Mouse (Mus musculus) spleen, adult 2 months (tissue): ENCODE results near the gene Gm3417.

Experiments
- CTCF ChIP-seq: fragments of 200-500 bp; IDR thresholded peaks from 2 replicates; pipeline ENCODE4 v1.5.1; 2011; ENCODE audit warnings: mild to moderate bottlenecking, inconsistent platforms; ENCODE audit not compliant: insufficient read depth, insufficient read length, insufficient replicate concordance; ENCODE audit errors: extremely low read depth
- POLR2A ChIP-seq: fragments of 200-500 bp; IDR thresholded peaks from 2 replicates; pipeline ENCODE4 v1.6.1; 2011; ENCODE audit warnings: low read depth, low read length, inconsistent platforms

DNA sequence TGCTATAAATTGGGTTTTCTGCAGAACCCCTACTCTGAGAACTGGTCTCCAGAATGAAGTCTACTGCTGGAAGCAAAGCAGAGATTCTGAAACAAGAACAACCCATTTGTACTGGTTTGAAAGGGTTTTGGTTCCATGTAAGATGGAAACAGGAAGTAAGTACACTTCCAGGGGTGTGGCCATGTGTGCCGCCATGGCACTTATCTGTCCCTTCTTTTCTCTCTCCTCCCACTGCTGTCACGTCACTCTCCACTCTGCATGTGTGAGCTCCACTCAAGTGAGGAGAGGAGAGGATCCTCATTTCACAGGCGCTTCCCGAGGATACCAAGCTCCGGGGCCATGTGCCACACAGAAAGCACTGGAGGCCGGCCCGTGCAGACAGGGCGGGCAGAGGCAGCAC, 25.1 kb downstream of the Gm3417 start:
- TF ChIP-seq CTCF, result no peak
- TF ChIP-seq POLR2A, result no peak
